Mouse (Mus musculus) layer of hippocampus, adult 9-10 months (tissue): Measurements from ENCODE around the gene Slc38a9.

ENCODE experiments used
- DNase-seq: peaks from one replicate; pipeline ENCODE4 v3.0.0; 2022; ENCODE audit warnings: low spot score

The Slc38a9 gene

DNA sequence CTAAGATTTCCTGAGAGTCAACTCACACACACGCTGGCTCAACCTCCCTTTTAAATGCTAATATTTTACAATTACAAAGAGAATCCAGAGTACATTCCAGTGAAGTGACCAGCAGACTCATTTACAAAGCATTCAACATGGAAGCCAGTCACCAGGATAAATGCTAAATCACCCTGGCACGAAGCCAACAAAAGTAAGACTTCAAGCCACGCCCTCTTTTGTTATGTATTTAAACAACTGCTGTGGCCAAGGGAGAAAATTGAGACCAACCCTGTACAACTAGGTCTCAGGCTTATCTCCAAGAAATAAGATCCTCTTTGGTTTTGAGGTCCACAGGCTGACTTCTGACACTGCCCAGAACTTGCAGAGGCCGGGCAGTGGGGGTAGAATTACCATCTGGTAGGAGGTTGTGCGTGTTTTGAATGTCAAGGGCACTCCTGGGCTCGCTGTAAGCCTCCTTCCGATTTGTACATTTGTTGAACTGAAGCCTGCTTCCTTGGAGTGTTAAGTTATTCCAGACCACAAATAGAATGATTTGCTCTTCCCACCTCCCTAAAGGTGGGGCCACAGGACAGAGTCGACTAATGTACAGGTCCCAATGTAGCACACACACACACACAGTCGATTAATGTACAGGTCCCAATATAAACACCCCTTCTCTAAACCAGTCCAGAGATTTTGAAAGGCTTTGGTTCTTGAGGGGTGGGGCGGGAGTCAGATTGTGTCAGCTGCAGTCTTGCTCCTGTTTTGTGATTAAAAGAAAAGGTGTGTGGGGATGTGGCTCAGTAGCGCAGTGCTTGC is 110.2 kb downstream of the Slc38a9 start:
- DNase-seq = no peak

DNA sequence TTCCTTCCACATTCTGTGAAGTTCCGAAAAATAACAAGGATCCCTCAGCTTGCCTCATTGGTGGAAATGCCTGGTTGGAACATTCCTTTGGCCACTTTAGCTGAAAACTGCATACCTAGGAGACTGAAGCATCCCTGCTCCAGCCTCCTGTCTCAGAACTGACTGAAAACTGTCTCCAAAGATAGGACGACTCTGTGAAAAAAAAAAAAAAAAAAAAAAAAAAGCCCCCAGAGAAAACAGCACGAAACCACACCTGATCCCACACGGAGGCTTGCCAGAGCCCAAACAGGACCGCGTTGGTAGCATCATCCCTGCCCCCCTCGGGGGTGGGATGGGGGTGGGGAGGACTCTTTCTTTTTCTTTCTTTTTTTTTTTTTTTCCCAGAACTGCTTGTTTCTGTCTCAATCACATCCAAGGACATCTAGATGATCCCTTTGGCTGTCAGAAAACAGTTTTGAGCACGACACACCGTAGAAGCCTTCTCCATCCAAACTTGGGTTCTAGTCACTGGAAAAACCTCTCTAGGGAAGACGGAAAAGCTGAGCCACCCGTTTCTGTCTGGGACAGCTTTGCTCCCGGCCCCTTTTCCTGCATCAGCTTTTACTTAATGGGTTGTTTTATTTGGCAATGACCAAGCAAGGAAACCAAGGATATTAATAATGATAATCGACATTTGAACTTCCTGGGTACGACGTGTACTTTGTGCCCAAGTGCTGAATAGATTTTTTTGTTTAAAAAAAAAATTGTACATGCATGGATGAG is 111.1 kb downstream of the Slc38a9 start:
- DNase-seq = no peak

DNA sequence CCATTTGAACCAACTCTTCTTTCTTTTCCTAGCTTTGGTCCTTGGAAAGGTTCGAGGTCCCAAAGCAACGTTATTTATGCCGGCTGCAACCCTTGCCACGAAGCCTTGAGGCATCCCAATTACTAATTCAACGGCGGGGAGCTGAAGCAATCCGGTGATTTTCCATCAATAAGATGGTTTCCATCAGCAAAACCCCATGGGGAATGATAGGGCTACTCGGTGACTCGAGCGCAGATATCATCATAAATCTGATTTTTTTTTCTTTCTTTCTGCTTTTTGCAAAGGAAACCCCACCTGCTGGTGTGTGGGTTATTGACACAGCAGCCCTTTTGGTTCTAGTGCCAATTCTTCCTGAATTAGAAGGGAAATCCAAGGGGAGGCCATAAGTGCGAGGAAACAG is 111.7 kb downstream of the Slc38a9 start:
- DNase-seq = no peak

DNA sequence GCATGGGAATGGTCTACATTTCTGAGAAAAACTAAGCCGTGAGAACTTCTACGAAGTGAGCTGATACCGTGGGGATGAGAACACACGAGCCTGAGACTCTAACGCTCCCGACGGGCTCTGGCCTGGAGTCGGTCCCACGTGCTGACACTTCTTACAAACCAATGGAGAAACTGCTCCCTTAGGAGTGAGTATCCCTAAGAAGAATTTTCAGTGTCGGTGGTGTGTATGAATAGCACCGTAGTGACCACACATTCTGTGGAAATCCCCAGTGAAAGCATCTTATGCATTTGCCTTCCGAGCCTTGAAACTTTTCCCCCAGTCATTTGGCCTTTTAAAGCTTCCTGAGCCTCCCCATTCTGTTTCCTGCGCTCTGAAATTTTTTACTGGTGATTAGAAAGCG is 112.3 kb downstream of the Slc38a9 start:
- DNase-seq = no peak

DNA sequence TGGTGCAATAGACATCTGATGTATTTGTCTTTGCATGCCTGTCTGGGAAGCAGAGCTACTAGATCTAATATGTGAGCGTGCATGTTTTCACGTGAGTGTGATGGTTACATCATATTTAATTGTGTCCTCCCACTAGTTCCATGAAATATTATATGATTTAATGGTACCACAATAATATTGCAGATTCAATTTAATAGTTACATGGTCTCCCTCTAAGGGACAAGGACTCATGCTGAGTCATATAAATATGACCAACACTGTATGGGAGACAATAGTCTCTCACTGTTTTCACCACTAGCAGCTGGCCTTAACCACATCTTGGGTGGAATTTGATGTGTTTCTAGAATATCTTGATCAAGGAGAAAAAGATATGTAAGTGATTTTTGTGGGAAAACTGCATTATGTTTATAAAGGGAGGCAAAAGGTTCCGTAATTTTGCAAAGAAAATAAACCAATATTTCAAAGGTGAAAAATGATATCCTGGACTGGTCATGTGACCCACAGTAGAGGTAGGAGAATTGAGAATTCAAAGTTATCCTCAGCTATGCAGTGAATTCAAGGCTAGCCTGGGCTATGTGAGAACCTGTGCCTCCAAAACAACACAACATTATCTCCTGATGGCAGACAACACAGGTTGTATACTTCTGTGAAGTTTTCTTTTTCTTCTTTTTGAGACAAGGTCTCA is 113.6 kb downstream of the Slc38a9 start:
- no peak for DNase-seq

DNA sequence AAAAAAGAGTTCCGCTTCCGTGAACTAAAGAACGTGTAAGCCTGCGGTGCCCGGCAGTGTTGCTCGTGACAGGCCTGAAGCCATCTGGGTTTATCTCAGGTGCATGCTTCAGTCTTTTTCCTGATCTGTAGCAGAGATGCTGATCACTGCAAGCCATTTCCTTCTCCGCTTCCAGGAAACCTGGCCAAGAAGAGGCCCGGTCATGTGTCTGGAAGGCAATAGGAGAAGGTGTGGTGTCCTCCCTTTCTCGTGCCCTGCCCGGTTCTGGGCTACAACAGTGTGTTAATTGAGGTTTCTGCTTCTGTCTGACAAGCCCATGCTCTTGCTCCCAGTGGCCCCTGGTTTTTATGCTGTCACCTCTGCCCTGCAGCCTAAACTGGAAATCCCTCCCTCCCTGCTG is 115.3 kb downstream of the Slc38a9 start:
- DNase-seq = no peak

DNA sequence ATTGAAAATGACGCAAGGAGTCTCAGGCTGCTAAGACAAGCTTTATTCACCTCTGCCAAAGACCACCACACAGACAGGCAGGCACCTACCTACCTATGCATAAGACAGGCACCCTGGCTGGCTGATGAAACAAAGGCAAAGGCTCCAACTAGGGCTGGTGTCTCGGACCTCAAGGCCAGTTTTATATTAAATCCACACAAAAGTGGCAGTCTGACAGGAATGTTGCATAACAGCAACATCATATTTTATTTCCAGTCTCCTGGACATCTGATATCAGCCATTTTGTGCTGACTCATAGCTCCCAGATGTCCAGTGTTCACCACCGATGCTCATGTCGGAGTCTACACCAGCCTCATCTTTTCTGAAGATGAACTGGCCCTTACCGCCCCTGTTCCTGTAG is 117.9 kb downstream of the Slc38a9 start:
- no peak for DNase-seq

DNA sequence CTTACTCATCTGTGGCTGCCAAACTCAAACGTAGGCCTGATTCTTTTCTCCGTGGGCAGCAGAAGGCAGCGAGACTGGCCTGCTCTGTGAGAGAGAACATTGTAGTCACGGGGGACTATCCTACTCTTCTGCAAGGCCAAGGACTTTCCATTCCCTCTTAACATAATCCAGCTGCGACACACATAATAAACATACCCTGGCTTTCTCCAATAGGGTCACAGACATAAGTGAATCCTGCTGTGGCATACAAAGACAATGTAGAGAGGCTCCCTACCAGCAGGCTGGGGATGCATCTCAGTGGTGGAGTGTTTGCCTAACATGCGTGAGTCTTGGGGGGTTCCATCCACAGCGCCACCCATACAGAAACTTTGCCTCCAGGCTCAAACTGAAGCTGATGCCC is 124.8 kb downstream of the Slc38a9 start:
- no peak for DNase-seq

DNA sequence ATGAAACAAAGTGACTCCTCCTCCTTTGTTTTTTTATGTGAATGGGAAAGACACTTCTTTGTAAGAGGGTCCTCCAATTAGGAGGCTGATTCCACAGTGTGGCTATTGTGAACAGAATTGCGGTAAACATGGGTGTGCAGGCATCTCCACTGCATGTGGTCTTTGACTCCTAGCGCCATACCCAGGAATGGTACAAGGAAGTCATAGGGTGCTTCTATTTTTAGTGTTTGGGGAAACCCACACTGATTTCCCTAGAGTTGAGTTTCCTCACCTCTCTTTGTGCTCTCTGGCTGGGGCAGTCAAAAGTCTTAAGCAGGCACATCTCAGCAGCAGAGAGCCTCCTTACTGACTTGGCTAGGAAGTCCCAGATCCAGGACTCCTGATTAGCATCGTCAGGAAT is 125.6 kb downstream of the Slc38a9 start:
- no peak for DNase-seq

DNA sequence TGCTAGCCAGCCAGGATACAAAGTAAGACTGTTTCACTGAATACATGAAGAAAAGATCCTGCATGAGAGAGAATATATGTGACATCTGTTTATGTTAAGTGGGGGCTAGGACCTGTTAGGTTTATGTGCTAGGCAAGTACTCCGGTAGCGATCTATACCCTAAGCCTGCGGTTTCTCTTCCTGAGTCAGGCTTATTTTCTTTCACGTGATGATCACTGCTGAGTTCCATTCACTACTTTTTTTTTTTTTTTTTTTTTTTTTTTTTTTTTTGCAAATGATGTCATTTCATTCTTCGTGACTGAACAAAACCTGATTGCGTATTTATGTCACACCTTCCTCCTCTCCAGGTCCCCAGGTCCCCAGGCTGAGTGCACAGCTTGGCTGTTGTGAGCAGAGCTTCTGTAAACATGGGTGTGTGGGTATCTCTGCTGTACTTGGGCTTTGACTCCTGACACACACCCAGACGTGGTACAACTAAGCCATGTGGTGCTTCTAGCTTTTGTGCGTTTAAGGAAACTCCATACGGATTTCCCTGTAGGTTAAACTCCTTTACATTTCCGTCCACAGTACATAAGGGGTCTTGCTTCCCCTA is 126.5 kb downstream of the Slc38a9 start:
- DNase-seq = no peak
